Mouse (Mus musculus): ENCODE data around the gene Hsd17b2.

Gene Hsd17b2

GRCm38 (mm10) chr8:117701859-117702258 is at the start of gene Hsd17b2:
TSS of gene Hsd17b2 (plus strand) at chr8:117701904.
- DNase-seq (ENCODE audit: low spot score in 2 of 2) = no peak

- DNase-seq (ENCODE audit: low spot score in 2 of 2) = no peak
Observed at GRCm38 (mm10) chr8:117652318-117652717, 49.4 kb upstream of the Hsd17b2 start.

GRCm38 (mm10) chr8:117658990-117659389 is 42.7 kb upstream of the Hsd17b2 start:
- no peak for DNase-seq (ENCODE audit: low spot score in 2 of 2)

- DNase-seq (ENCODE audit: low spot score in 2 of 2) = peak; percentile 27 to 35
Observed at GRCm38 (mm10) chr8:117660358-117661031, 41.2 kb upstream of the Hsd17b2 start.

GRCm38 (mm10) chr8:117667349-117668124 is 34.2 kb upstream of the Hsd17b2 start:
- no peak for DNase-seq (ENCODE audit: low spot score in 2 of 2)

GRCm38 (mm10) chr8:117670461-117670860 is 31.2 kb upstream of the Hsd17b2 start:
- DNase-seq (ENCODE audit: low spot score in 2 of 2) = no peak

GRCm38 (mm10) chr8:117672558-117672957 is 29.1 kb upstream of the Hsd17b2 start:
- DNase-seq (ENCODE audit: low spot score in 2 of 2) = no peak

GRCm38 (mm10) chr8:117673430-117673830 is 28.3 kb upstream of the Hsd17b2 start, which contains the start of gene Sdr42e1:
TSS of gene Sdr42e1 (minus strand) at chr8:117673689.
- DNase-seq (ENCODE audit: low spot score in 2 of 2) = peak; percentile 5 to 29

- DNase-seq (ENCODE audit: low spot score in 2 of 2) = no peak
Observed at GRCm38 (mm10) chr8:117675171-117675570, 26.5 kb upstream of the Hsd17b2 start.

- no peak for DNase-seq (ENCODE audit: low spot score in 2 of 2)
Observed at GRCm38 (mm10) chr8:117676460-117676859, 25.2 kb upstream of the Hsd17b2 start.

- DNase-seq (ENCODE audit: low spot score in 2 of 2) = no peak
Observed at GRCm38 (mm10) chr8:117677011-117677410, 24.7 kb upstream of the Hsd17b2 start.

GRCm38 (mm10) chr8:117678650-117679049 is 23.1 kb upstream of the Hsd17b2 start:
- no peak for DNase-seq (ENCODE audit: low spot score in 2 of 2)

- DNase-seq (ENCODE audit: low spot score in 2 of 2) = no peak
Observed at GRCm38 (mm10) chr8:117683925-117684472, 17.7 kb upstream of the Hsd17b2 start.

GRCm38 (mm10) chr8:117684504-117684903 is 17.2 kb upstream of the Hsd17b2 start:
- no peak for DNase-seq (ENCODE audit: low spot score in 2 of 2)

- DNase-seq (ENCODE audit: low spot score in 2 of 2) = no peak
Observed at GRCm38 (mm10) chr8:117687890-117688289, 13.8 kb upstream of the Hsd17b2 start.

GRCm38 (mm10) chr8:117692131-117692530 is 9.6 kb upstream of the Hsd17b2 start:
- DNase-seq (ENCODE audit: low spot score in 2 of 2) = no peak

GRCm38 (mm10) chr8:117695636-117696035 is 6.1 kb upstream of the Hsd17b2 start:
- DNase-seq (ENCODE audit: low spot score in 2 of 2) = no peak

- DNase-seq (ENCODE audit: low spot score in 2 of 2) = peak in 1 of 2 experiments; percentile 12
Observed at GRCm38 (mm10) chr8:117697248-117697647, 4.5 kb upstream of the Hsd17b2 start.

- DNase-seq (ENCODE audit: low spot score in 2 of 2) = no peak
Observed at GRCm38 (mm10) chr8:117700699-117701098, 1.0 kb upstream of the Hsd17b2 start.

- no peak for DNase-seq (ENCODE audit: low spot score in 2 of 2)
Observed at GRCm38 (mm10) chr8:117701246-117701645, 458 bp upstream of the Hsd17b2 start.

- no peak for DNase-seq (ENCODE audit: low spot score in 2 of 2)
Observed at GRCm38 (mm10) chr8:117702701-117703100, 997 bp downstream of the Hsd17b2 start.

GRCm38 (mm10) chr8:117706141-117706540 is 4.4 kb downstream of the Hsd17b2 start:
- DNase-seq (ENCODE audit: low spot score in 2 of 2) = no peak

GRCm38 (mm10) chr8:117712226-117712625 is 10.5 kb downstream of the Hsd17b2 start:
- no peak for DNase-seq (ENCODE audit: low spot score in 2 of 2)

All from frontal cortex, postnatal 10 days (tissue).